Mouse (Mus musculus) testis, postnatal 10 days (tissue): ENCODE measurements around the gene Lrg1.
A peak's percentile ranks its signal among the peaks of the same experiment; 100 is the strongest.

Source experiments
- DNase-seq: peaks from one replicate; pipeline ENCODE4 v3.0.0; 2021; ENCODE audit warnings: low spot score

Lrg1 gene

GRCm38 (mm10) chr17:56134463-56134971 is 12.7 kb upstream of the Lrg1 start:
- DNase-seq, result peak; percentile 87

- DNase-seq, result peak; percentile 68
These were observed 11.9 kb upstream of the Lrg1 start for GRCm38 (mm10) chr17:56133457-56134363.

- DNase-seq, result peak; percentile 85
These were observed 10.9 kb upstream of the Lrg1 start for GRCm38 (mm10) chr17:56132661-56133060.

GRCm38 (mm10) chr17:56131814-56132213 is 10.0 kb upstream of the Lrg1 start:
- peak; percentile 90 for DNase-seq

GRCm38 (mm10) chr17:56131136-56131535 is 9.3 kb upstream of the Lrg1 start:
- DNase-seq, result no peak

- DNase-seq, result no peak
These were observed 6.4 kb upstream of the Lrg1 start for GRCm38 (mm10) chr17:56128246-56128645.

GRCm38 (mm10) chr17:56126175-56126574 is 4.4 kb upstream of the Lrg1 start:
- DNase-seq, result no peak

- no peak for DNase-seq
These were observed 3.5 kb upstream of the Lrg1 start for GRCm38 (mm10) chr17:56125276-56125630.

GRCm38 (mm10) chr17:56124377-56125275 is 2.8 kb upstream of the Lrg1 start:
- peak; percentile 80 for DNase-seq

GRCm38 (mm10) chr17:56123681-56124340 is 2.0 kb upstream of the Lrg1 start:
- DNase-seq, result no peak

GRCm38 (mm10) chr17:56123161-56123560 is 1.4 kb upstream of the Lrg1 start:
- no peak for DNase-seq

- DNase-seq, result peak; percentile 87
These were observed 1.6 kb downstream of the Lrg1 start for GRCm38 (mm10) chr17:56119981-56120880.

GRCm38 (mm10) chr17:56119431-56119830 is 2.4 kb downstream of the Lrg1 start:
- DNase-seq, result no peak

GRCm38 (mm10) chr17:56117251-56117710 is 4.5 kb downstream of the Lrg1 start, which contains the start of gene Plin5:
TSS of gene Plin5 (minus strand) at chr17:56117596.
- DNase-seq, result peak; percentile 83

GRCm38 (mm10) chr17:56116193-56116592 is 5.6 kb downstream of the Lrg1 start:
- no peak for DNase-seq

GRCm38 (mm10) chr17:56112743-56113142 is 9.1 kb downstream of the Lrg1 start:
- no peak for DNase-seq

GRCm38 (mm10) chr17:56111864-56112263 is 9.9 kb downstream of the Lrg1 start:
- peak; percentile 77 for DNase-seq

- no peak for DNase-seq
These were observed 10.8 kb downstream of the Lrg1 start for GRCm38 (mm10) chr17:56111021-56111420.

GRCm38 (mm10) chr17:56110571-56110970 is 11.2 kb downstream of the Lrg1 start:
- DNase-seq, result no peak

- no peak for DNase-seq
These were observed 12.4 kb downstream of the Lrg1 start, which contains the start of gene Plin4 for GRCm38 (mm10) chr17:56109219-56110051. TSS of gene Plin4 (minus strand) at chr17:56109803.
